Mouse (Mus musculus) right cerebral cortex, postnatal 4 days (tissue): ENCODE measurements around the gene Agtpbp1.
"Not testable (repeated sequence)": the region's sequence is repeated elsewhere in the genome, so short reads cannot be mapped to it uniquely, and the experiment has no call there.

Experiments used
- DNase-seq: peaks from one replicate; pipeline ENCODE4 v3.0.0-alpha.2; 2022

Agtpbp1 gene

DNA sequence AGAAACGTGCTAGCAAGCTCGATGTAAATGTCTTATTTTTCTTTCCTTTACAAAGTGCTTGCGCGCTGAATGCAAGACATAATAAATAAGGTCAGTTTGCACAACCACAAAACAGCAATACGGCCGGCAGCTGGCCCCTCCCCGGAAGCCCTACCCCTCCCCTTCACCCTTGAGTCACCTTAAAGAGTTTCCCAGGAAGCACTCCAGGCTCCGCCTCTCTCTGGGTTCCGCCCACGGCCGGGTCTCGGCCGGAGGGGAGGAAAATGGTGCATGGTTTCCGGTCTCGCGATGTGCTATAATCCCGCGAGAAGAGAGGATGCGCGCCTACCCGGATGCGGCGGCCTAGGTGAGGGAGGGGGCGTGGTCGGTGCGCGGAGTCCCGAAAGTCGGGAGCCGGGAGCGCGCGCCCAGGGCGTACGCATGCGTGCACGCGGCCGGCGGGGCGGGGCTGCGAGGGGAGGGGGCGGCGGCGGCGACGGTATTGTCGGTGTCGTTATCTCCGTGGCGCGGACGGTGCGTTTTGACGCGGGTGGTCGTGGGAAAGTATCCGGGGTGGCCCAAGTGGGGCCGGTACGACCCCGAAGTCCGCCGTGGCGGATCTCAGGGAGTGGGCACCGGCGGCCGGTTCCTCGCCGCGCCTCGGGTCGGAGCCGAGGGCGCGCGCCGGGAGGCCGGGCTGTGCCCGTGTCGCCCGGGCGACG, at the start of gene Agtpbp1, which contains the start of gene Naa35:
TSS of gene Agtpbp1 (minus strand) at position 281 of the 701 bp plus-strand sequence.
TSS of gene Naa35 (plus strand) at position 313 of the 701 bp plus-strand sequence.
- peak; percentile 98 for DNase-seq

DNA sequence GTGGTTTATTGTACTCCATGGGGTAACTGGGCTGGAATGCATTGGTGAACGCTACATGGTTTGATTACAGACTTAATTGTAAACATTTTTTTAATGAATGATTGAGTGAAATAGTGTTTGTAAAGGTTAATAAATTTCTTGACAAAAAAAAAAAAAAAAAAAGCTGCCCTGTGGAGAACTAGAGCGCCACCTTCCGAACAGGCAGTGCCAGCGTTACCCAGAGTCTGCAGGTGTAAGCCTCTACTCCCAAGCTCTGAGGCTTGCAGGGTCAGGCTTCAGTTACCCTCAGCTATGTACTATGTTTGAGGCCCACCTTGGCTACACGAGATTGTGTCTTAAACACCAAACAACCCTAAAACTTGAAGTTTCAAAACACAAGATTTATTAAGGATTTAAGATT, 49.6 kb upstream of the Agtpbp1 start:
- no peak for DNase-seq

DNA sequence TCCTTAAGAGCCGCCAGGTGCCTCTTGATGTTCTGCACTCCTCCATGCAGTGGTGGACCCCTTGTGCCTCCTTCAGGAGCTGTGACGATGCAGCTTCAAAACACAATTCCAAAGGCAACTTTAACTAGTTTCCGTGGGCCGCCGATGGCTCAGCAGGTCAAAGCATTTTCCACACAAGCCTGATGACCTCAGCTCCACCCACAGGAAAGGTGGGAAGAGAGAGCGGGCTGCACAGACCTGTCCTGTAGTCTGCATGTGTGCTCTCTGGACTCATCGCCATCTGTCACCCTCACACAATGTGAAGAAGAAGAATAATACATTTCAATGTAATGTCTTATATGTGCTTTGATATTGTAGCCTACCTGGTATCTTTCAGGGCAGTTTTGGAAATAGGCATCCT, 41.7 kb upstream of the Agtpbp1 start:
- DNase-seq: no peak

DNA sequence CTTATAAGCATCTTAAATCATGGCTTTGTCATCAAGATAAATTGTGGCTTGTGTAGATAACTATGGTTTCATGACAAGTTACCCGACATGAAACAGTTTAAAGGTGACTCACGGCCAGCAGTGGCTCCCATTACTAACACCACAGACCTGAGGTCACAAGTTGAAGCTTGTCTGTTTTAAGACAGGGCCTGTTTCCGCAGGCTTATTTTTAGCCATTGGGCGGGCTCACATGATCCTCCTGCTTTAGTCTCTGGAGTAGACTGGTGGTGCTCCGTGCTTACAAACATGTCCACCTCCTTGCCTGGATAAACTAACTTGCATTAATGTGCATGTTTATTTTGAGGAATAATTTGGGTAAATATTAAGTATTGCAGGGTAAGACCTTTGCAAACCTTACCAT, 39.9 kb upstream of the Agtpbp1 start:
- no peak for DNase-seq

DNA sequence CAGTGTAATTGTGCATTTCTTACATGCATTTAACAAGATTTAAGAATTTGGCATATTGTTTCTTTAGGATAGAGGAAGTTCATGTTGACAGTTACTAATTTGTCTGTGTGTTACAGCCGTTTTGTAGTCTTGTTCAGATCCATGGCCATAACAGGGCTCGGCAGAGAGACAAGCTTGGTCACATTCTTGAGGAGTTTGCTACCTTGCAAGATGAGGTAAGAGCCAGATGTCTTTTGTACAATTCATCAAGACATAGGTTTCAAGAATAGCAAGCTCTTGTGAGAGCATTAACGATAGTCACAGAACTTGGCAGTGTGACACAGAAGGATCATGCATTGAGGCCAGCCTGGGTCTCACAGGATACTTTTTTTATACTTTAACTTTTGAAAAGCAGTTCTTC, 39.4 kb upstream of the Agtpbp1 start:
- no peak for DNase-seq

DNA sequence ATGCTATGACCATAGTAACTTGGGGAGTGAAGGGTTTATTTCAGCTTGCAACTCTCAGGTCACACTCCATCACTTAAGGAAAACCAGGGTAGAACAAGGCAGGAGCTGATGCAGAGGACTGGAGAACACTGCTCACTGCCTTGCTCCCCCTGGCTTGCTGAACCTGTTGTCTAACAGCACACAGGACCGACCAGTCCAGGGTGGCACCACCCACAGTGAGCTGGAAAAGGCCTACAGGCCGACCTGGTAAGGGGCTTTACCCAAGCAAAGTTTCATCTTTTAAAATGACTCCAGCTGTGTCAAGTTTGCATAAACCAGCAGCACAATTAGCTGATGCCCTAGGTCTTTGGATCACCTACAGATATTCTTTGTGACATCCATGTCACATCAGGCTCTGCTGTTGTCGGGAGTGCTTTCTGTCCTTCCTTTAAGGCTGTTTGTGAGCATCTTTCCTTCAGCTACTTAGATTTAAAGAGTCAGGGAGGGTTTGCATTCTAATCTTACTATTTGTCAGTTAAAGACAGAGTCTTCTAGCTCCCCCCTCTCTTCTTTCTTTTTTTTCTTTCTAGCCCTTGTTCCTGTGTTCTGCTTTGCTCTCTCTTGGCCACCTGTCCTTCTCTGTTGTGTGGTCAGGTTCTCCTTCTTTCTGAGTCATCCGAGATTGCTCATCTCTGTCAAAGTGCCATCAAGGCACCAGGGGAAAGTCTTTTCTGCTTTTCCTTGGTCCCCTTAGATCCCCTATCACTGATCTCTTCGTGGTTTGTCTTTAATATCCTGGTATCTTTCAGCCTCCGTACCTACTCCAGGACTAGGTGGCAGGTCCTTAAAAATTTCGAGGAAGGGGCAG, 36.8 kb upstream of the Agtpbp1 start:
- DNase-seq: no peak

DNA sequence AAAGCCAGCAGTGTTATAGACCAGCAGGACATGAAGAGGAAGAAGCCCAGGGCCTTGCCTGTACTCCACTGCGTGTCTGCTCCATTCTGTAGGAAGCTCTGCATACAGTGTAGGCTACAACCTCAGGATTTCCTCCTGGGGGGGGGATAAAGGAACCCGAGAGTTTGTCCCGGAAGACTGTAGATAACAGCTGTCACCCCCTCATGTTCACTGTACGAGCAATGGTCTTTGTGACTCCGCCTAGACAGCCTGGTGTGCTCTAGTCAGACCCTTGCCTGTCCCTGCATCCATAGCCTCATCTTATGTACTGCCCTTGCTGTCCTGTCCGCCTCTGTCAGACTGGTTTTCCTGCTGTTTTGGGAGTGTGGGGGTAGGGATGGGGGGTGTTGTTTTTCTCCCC, 33.4 kb upstream of the Agtpbp1 start:
- DNase-seq: no peak

DNA sequence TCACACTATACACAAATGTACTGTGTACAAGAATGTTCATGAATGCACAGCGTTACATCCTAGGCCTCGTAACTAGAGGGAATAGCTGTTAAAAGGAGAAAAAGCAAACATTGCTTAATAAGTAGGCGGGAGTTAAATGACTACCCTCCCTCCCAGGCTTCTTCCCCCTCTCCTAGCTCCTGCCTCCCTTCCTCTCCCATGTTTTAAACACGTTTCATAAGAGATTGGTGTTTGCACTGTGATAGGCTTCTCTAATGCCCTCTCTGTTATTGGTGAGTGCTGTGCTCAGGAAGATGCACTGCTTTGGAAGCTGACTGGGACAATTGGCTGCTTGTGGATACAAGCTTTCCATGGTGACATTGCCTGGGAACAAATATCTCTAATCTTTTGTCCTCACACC, 30.5 kb upstream of the Agtpbp1 start:
- DNase-seq: no peak

DNA sequence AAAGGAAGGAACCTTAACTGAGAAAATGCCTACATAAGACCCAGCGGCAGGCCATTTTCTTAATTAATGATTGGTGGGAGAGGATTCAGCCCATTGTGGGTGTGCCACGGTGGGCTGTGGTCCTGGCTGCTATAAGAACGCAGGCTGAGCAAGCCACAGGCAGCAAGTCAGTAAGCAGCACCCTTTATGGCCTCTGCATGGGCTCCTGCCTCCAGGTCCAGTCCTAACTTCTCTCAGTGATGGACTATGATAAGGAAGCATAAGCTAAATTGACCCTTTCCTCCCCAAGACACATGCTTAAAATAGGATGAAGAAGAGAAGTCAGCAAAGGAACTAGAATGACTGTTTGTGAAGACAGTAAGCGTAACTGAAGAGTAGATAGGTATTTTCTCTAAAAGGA, 30.1 kb upstream of the Agtpbp1 start:
- no peak for DNase-seq

DNA sequence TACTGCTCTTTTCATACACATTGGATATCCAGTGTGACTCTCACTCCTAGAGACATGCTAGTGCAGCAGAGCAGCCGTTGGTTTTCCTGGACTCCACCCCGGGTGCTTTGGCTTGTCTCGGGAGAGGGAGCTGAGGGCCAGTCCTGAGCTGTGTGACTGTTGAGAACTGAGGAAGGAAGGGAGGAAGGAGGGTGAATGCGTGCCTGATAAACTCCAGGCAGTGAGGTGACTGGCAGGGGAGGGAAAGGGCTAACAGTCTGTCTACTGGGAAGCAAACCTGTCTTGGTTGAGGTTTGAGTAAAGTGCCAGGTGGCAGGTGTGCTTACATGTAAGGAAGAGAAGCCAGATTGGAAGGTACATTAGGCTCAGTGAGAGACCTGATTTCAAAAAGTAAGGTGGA, 28.8 kb upstream of the Agtpbp1 start:
- DNase-seq: no peak

DNA sequence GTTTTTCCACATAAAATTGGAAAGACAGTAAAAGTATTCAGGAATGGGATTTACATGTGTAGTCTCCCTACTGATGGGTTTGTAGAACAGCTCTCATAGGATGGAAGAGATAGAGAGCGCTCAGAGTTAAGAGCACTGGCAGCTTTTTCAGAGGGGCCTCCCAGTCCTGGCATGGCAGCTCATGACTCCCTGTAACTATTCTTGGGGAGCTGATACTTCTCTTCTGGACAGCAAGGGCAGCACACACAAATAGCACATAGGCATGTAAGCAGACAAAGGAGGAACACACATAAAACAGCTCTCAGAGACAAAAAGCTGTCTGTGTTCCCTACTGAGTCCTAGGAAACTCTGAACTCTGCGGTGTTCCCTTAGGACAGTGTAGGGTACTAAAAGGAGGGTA, 25.4 kb upstream of the Agtpbp1 start:
- no peak for DNase-seq

DNA sequence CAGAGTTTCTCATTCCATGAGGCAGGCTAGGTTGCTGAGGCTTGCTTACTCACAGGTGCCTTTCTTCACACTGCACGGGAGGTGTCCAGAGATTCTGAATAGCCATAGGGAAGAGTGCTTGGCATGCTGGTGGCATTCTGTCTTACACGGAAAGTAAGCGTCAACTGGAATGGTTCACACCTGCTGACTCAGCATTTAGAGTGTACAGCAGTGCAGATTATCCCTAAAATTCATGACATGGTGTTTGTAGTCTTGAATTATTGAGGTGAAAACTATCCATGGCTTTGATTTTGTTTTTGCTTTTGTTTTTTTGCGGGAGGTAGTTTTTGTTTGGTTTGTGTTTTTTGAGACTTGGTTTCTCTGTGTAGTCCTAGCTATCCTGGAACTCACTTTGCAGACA, 24.9 kb upstream of the Agtpbp1 start:
- no peak for DNase-seq

DNA sequence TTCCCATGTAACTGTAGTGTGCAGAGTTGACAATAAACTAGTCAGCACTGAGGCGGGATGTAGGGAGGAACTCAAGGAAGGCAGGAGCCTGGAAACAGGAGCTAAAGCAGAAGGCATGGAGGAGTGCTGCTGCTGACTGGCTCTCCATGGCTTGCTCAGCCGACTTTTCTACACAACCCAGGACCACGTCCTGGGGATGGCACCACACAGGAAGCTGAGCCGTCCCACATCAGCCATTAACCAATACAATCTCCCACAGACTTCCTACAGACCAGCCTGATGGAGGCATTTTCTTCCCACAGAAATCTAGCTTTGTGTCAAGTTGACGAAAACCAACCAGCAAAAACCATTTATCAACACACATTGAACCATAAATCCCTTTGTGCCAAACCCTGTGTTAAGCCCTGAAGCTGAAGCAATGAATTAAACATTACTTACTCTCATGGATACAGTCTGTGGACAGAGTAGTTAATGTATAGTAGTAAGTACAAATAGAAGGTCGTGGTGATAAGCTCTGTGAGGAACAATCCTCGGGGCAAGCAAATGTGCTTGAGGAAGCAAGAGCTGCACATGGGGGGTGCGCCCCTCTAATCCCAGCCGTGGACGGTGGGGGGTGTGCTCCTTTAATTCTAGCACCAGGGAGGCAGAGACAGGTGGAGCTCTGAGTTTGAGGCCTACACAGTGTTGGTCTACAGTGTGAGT, 20.3 kb upstream of the Agtpbp1 start:
- no peak for DNase-seq

DNA sequence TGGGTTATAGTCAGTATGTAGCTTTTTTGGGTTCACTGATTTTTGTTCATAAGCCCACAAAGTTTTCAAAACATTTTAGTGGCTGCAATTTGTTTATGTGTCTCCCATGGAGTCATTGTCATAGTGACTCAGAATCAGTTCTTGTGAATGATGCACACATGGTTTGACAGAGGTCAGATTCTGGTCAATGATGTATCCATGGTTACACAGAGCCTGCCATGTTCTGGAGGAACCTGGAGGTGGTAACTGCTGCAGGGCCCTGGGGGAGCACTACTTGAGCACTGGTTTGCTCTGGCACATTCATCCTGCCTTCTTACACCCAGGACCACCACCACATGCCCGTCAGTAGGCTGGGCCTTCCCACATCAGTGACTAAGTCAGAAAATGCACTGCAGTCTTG, 19.5 kb upstream of the Agtpbp1 start:
- DNase-seq: no peak

DNA sequence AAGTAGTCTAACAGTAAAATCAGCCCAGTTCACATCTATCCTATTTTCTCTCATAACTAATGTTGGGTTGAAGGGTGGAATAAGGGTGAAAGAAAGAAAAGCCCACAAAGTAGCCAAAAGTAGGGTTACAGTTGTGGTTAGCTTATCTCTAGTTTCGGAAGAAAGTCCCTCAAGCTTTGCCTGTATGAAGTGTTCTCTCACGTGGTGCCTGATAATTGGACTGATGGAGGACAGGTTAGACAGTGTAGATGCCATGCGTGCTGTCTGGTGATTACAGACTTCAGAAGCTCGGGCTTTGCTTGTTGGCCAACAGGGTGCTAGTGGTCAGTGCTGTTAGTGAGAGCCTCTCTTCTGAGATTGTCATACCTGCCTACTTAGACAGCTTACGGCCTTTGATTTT, 18.1 kb upstream of the Agtpbp1 start:
- no peak for DNase-seq

DNA sequence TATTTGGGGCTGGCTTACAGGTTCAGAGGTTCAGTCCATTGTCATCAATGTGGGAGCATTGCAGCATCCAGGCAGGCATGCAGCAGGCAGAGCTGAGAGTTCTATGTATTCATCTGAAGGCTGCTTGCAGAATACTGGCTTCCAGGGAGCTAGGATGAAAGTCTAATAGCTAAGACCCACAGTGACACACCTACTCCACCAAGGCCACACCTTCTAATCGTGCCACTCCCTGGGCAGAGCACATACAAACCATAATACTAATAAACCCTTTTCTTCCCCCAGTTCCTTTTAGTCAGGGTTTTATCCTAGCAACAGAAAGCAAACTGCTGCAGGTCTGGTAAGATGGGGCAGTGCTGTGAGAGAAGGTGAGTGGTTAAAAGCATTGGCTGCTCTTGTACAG, 7.6 kb upstream of the Agtpbp1 start:
- DNase-seq: no peak

DNA sequence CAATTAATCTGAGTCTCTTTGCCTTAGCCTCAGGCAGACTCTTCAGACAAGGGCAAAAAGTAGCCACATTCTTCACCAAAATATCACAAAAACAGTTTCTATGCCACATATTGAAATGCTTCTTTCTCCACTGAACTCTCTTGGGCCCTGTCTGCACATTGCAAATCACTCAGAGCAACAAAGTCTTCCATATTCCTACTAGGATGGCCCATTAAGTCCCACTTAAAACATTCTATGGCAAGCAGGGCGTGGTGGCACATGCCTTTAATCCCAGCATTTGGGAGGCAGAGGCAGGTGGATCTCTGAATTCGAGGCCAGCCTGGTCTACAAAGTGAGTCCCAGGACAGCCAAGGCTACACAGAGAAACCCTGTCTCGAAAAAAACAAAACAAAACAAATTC, 7.0 kb upstream of the Agtpbp1 start:
- not testable (repeated sequence) for DNase-seq

DNA sequence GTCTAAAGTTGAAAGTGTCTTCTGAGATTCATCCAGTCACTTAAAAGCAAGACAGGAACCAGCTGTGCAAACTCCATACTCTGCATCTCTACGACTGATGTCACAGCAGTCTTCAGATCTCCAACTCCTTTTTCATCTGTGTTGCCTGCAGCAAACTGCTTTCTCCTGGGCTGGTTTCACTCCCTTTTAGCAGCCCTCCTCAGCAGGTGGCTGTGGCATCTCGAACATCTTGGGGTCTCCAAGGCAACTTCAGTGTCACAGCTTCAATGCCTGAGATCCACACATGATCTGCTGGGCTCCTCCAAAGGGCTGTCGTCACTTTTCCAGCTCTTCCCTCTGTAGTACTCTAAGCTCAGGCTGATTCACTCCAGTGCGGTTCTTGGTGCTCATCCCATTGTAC, 5.7 kb upstream of the Agtpbp1 start:
- no peak for DNase-seq

DNA sequence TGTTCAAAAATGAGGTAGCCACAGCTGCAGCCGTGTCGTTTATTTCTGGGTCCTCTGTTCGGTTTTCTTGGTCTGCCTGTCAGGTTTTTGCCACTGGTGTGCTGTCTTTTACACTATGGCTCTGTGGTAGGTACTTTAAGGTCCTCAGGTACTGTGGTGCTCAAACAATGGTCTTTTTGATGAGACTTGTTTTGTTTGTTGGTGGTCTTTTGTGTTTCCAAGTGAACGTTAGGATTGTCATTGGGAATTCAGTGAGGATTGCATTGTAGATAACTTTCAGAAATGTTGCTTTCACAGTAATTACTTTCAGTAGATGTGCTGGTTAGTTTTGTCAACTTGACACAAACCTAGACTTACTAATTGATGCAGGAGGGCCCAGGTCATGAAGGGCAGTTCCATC, 4.6 kb upstream of the Agtpbp1 start:
- DNase-seq: no peak

DNA sequence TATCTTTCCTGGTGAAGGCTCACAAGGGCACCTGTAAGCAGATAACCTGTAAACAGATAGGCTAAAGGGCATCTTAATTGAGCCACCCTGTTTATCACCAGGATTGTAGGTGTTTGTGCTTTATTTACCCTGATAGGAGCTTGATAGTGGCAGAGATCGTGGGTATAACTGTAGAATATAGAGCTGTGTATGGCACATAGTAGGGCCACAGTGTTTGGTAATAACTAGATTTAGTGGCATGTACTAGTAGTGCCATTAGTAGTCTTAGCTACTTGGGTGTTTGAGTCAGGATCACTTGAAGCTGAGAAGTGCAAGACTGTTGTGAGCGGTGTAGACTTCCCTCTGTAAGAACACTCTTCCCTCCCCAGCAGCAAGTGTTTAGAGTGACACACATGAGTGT, 2.2 kb upstream of the Agtpbp1 start:
- no peak for DNase-seq

DNA sequence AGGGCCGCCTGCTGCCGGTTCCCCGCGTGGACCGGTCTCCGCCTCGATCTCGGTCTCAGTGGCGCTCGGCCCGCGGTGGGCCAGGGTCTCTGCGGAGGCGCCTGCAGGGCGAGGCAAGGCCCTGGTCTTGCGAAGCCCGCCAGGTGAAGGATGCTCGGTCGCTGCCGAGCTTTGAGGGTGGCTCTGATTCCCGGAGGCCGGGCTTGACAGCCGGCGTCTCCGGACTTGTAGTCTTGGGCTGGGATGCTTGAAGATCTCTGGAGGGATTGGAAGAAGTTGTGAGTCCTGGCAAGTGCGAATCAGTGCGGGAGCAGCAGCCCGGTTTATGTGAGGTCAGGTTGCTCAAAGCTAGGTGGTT, 600 bp upstream of the Agtpbp1 start:
- DNase-seq: peak; percentile 44

DNA sequence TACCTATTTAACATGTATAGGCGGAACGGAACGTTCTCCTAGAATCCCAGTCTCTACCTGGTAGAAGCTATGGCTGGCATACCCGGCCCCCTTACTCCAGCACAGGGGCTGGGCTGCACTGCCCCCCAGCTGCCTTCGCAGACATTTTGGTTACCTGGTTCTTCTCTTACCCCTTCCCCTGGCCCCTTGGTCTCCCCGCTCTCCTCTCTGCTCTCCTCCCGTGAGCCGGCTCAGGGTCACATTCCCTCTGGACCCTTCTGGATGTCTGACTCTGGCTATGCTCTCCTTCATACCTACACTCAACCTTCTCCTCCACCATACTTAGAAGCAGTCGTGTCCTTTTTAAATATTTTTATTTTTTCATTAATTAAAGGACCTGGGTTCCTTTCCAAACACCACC, 546 bp downstream of the Agtpbp1 start:
- DNase-seq: peak; percentile 48

DNA sequence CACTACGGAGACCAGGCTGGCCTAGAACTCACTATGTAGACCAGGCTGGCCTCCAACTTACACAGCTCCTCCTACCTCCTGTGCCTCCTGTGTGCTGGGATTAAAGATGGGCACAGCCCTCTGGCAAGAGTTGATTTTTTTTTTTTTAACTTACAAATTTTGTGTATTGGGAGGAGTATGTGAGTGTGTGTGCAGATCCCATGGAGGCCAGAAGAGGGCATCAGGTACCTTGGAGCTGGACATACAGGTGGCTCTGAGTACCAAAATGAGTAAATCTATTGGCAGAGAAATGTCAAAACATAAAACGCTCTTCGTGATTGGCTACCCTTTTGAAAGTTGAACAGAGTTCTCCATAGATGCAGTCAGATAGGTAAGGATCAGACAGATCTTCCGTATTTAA, 4.1 kb downstream of the Agtpbp1 start:
- DNase-seq: no peak

DNA sequence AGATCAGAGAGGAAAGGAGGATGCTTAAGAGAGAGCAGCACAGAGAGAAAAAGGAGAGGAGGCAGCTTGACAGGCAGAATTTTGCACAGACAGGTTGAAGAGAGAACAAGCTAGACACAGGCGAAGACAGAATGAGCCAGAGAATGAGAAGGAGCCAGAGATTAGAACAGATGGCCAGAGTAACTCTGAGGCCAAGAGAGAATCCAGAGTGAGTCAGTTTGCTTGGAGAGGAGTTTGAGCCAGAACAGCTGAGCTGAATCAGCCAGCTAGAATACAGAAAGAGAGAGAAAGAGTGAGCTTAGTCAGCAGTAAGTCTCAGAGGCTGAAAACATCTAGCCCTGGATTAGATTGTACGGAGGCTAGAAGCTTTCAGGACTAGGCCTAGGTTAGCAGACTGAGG, 12.5 kb downstream of the Agtpbp1 start:
- DNase-seq: no peak
